Mouse (Mus musculus) kidney, embryonic 15.5 days (tissue): ENCODE data around the gene Gad2. TPM values are rescaled to one million over a fixed set of nuclear protein-coding genes. Genes with fewer than 3 reads are reported as not detected.

Experiments
- ATAC-seq: fragments of 200-750 bp; cut with Nextera tagmentation; replicated peaks from 2 replicates; pipeline ENCODE4 v1.8.0; 2017; ENCODE audit warnings: moderate TSS enrichment; ENCODE audit not compliant: low FRiP score
- H3K27ac ChIP-seq: fragments of 300-500 bp; sonication (generic); 2 replicates; pipeline ENCODE4 v1.5.1; 2015; ENCODE audit warnings: mild to moderate bottlenecking, inconsistent platforms
- H3K27me3 ChIP-seq: fragments of 300-500 bp; sonication (generic); 2 replicates; pipeline ENCODE4 v1.6.1; 2015; ENCODE audit warnings: inconsistent platforms
- H3K36me3 ChIP-seq: fragments of 300-500 bp; sonication (generic); 2 replicates; pipeline ENCODE4 v1.6.1; 2015; ENCODE audit warnings: inconsistent platforms
- H3K4me1 ChIP-seq: fragments of 300-500 bp; sonication (generic); 2 replicates; pipeline ENCODE4 v1.6.1; 2015; ENCODE audit warnings: inconsistent platforms
- H3K4me2 ChIP-seq: fragments of 300-500 bp; sonication (generic); 2 replicates; pipeline ENCODE4 v1.6.1; 2015; ENCODE audit warnings: moderate library complexity, mild to moderate bottlenecking, inconsistent platforms
- H3K4me3 ChIP-seq: fragments of 300-500 bp; sonication (generic); replicated peaks from 2 replicates; pipeline ENCODE4 v1.5.1; 2015; ENCODE audit warnings: mild to moderate bottlenecking, inconsistent platforms
- H3K9ac ChIP-seq: fragments of 300-500 bp; sonication (generic); 2 replicates; pipeline ENCODE4 v1.6.1; 2015; ENCODE audit warnings: mild to moderate bottlenecking, inconsistent platforms
- H3K9me3 ChIP-seq: fragments of 300-500 bp; sonication (generic); replicated peaks from 2 replicates; pipeline ENCODE4 v1.6.1; 2016; ENCODE audit warnings: inconsistent platforms
- WGBS: fragments of 180-500 bp; shearing (Covaris S2); methylation state at CpG from one replicate; pipeline ENCODE4 v1.1.7; 2015; ENCODE audit warnings: mixed read lengths; 5-methylcytosine and 5-hydroxymethylcytosine counted together
- polyA plus RNA-seq: library from polyadenylated mRNA; unstranded; fragments of >200 nt; fragmentation: Nextera tagmentation; extraction: Ambion mirVana; gene quantifications from 2 replicates; pipeline ENCODE4 v1.2.1, GENCODE M21; 2015

The Gad2 gene
- polyA plus RNA-seq, 1 experiment from 2014 or later, result 0.08 TPM

- Histone ChIP-seq H3K36me3 (no peaks in the 10 kb centered on the region), H3K4me2 (peak overlapping the region; percentile 73), H3K9me3 (no peaks in the 10 kb centered on the region), H3K27me3 (peaks cover 99% of the 10 kb centered on the region), H3K4me1 (peaks cover 24% of the 10 kb centered on the region), H3K9ac (no peak overlapping the region), H3K4me3 (peak overlapping the region; percentile 42), H3K27ac (no peak overlapping the region)
- no peak for ATAC-seq
- WGBS, result under 1% methylated on average over 60 of the region's 60 CpGs
Measured at GRCm38 (mm10) chr2:22623111-22624070, 1.4 kb downstream of the Gad2 start.

- WGBS, result 3% methylated on average over 27 of the region's 27 CpGs
- Histone ChIP-seq H3K9me3 (no peaks in the 10 kb centered on the region), H3K36me3 (no peaks in the 10 kb centered on the region), H3K27me3 (peaks cover 94% of the 10 kb centered on the region), H3K4me1 (peaks cover 24% of the 10 kb centered on the region), H3K4me2 (no peak overlapping the region), H3K27ac (no peak overlapping the region), H3K9ac (no peak overlapping the region), H3K4me3 (no peak overlapping the region)
- ATAC-seq, result no peak
Measured at GRCm38 (mm10) chr2:22624188-22624975, 2.4 kb downstream of the Gad2 start.

GRCm38 (mm10) chr2:22625096-22625960 lies 3.3 kb downstream of the Gad2 start:
- Histone ChIP-seq H3K27me3 (peaks cover 89% of the 10 kb centered on the region), H3K27ac (no peak overlapping the region), H3K9me3 (no peaks in the 10 kb centered on the region), H3K4me3 (no peak overlapping the region), H3K4me2 (no peak overlapping the region), H3K9ac (no peak overlapping the region), H3K36me3 (no peaks in the 10 kb centered on the region), H3K4me1 (peaks cover 24% of the 10 kb centered on the region)
- 8% methylated on average over 16 of the region's 16 CpGs for WGBS
- ATAC-seq, result no peak

- 23% methylated on average over 3 of the region's 3 CpGs for WGBS
- Histone ChIP-seq H3K27ac (no peak overlapping the region), H3K36me3 (no peaks in the 10 kb centered on the region), H3K4me2 (no peak overlapping the region), H3K4me3 (no peak overlapping the region), H3K27me3 (peaks cover 76% of the 10 kb centered on the region), H3K9me3 (no peaks in the 10 kb centered on the region), H3K4me1 (peaks cover 17% of the 10 kb centered on the region), H3K9ac (no peak overlapping the region)
- ATAC-seq, result no peak
Measured at GRCm38 (mm10) chr2:22627147-22627666, 5.2 kb downstream of the Gad2 start.

- Histone ChIP-seq H3K4me3 (no peak overlapping the region), H3K4me1 (peaks cover 10% of the 10 kb centered on the region), H3K36me3 (no peaks in the 10 kb centered on the region), H3K4me2 (no peak overlapping the region), H3K9me3 (no peaks in the 10 kb centered on the region), H3K27me3 (peaks cover 68% of the 10 kb centered on the region), H3K27ac (no peak overlapping the region), H3K9ac (no peak overlapping the region)
- no peak for ATAC-seq
- WGBS, result 19% methylated on average over 5 of the region's 5 CpGs
Measured at GRCm38 (mm10) chr2:22627819-22628432, 5.9 kb downstream of the Gad2 start.

- no peak overlapping the region for H3K4me3 ChIP-seq
- H3K36me3 ChIP-seq, result no peaks in the 10 kb centered on the region
- no peak overlapping the region for H3K9ac ChIP-seq
- WGBS, result 44% methylated on average over 8 of the region's 8 CpGs
- H3K4me2 ChIP-seq, result no peak overlapping the region
- H3K9me3 ChIP-seq, result no peaks in the 10 kb centered on the region
- H3K27me3 ChIP-seq, result peaks cover 10% of the 10 kb centered on the region; the same call in 1 of the 2 replicates
- H3K27ac ChIP-seq, result no peak overlapping the region
- no peaks in the 10 kb centered on the region for H3K4me1 ChIP-seq
- ATAC-seq, result no peak
Measured at GRCm38 (mm10) chr2:22634766-22635165, 12.8 kb downstream of the Gad2 start.

GRCm38 (mm10) chr2:22646134-22646533 lies 24.1 kb downstream of the Gad2 start:
- no peaks in the 10 kb centered on the region for H3K4me1 ChIP-seq
- 13% methylated on average over 1 of the region's 1 CpGs for WGBS
- no peaks in the 10 kb centered on the region for H3K27me3 ChIP-seq
- no peak overlapping the region for H3K27ac ChIP-seq
- H3K36me3 ChIP-seq, result no peaks in the 10 kb centered on the region
- H3K9ac ChIP-seq, result no peak overlapping the region
- no peaks in the 10 kb centered on the region for H3K9me3 ChIP-seq
- H3K4me3 ChIP-seq, result no peak overlapping the region
- no peak for ATAC-seq
- no peak overlapping the region for H3K4me2 ChIP-seq

GRCm38 (mm10) chr2:22648394-22648793 lies 26.4 kb downstream of the Gad2 start:
- H3K27me3 ChIP-seq, result no peaks in the 10 kb centered on the region
- no peaks in the 10 kb centered on the region for H3K4me1 ChIP-seq
- no peak overlapping the region for H3K4me3 ChIP-seq
- H3K9ac ChIP-seq, result no peak overlapping the region
- no peaks in the 10 kb centered on the region for H3K9me3 ChIP-seq
- no peak overlapping the region for H3K27ac ChIP-seq
- ATAC-seq, result no peak
- WGBS, result 39% methylated on average over 1 of the region's 1 CpGs
- H3K36me3 ChIP-seq, result no peaks in the 10 kb centered on the region
- H3K4me2 ChIP-seq, result no peak overlapping the region

GRCm38 (mm10) chr2:22651826-22652225 lies 29.8 kb downstream of the Gad2 start:
- H3K27me3 ChIP-seq, result no peaks in the 10 kb centered on the region
- no peak overlapping the region for H3K4me3 ChIP-seq
- 87% methylated on average over 4 of the region's 4 CpGs for WGBS
- no peak overlapping the region for H3K27ac ChIP-seq
- no peaks in the 10 kb centered on the region for H3K9me3 ChIP-seq
- no peaks in the 10 kb centered on the region for H3K36me3 ChIP-seq
- H3K4me2 ChIP-seq, result no peak overlapping the region
- no peak for ATAC-seq
- no peak overlapping the region for H3K9ac ChIP-seq
- H3K4me1 ChIP-seq, result no peaks in the 10 kb centered on the region

- no peak overlapping the region for H3K4me2 ChIP-seq
- WGBS, result 81% methylated on average over 1 of the region's 1 CpGs
- no peaks in the 10 kb centered on the region for H3K27me3 ChIP-seq
- no peaks in the 10 kb centered on the region for H3K9me3 ChIP-seq
- no peaks in the 10 kb centered on the region for H3K36me3 ChIP-seq
- H3K27ac ChIP-seq, result no peak overlapping the region
- H3K4me3 ChIP-seq, result no peak overlapping the region
- no peak overlapping the region for H3K9ac ChIP-seq
- no peak for ATAC-seq
- H3K4me1 ChIP-seq, result no peaks in the 10 kb centered on the region
Measured at GRCm38 (mm10) chr2:22663731-22664130, 41.7 kb downstream of the Gad2 start.

GRCm38 (mm10) chr2:22670415-22670814 lies 48.4 kb downstream of the Gad2 start:
- H3K27me3 ChIP-seq, result no peaks in the 10 kb centered on the region
- no peak overlapping the region for H3K27ac ChIP-seq
- ATAC-seq, result no peak
- no peaks in the 10 kb centered on the region for H3K36me3 ChIP-seq
- H3K9ac ChIP-seq, result no peak overlapping the region
- H3K9me3 ChIP-seq, result no peaks in the 10 kb centered on the region
- H3K4me3 ChIP-seq, result no peak overlapping the region
- WGBS, result 76% methylated on average over 2 of the region's 2 CpGs
- H3K4me1 ChIP-seq, result no peaks in the 10 kb centered on the region
- H3K4me2 ChIP-seq, result no peak overlapping the region
